Mouse (Mus musculus): ENCODE measurements at regions not wholly inside any gene's neighbourhood (a gene's known extent, or its start where the extent isn't known, plus 50 kb on each side); places are given as distances from the start of the nearest gene placed in this dataset.

DNA sequence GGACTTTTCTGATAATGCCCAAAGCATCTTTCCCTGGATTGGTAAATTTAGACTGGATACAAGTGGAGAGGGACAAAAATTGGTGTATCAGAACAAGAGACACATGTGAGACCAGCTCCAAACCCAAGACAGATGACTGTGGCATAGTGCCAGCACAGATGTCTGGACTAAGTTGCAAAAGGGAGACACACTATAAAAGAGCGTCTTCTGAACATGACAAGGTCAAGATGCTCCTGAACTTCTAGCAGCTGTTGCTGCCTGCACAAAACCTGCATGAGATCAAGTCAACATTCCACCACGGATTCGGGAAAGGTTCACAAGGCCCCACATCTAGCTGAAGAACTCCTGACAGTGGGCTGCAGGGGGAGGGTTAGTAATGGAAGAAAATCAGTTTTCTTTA, 229.2 kb upstream of the P2ry1 start:
- ATAC-seq (ENCODE audit: insufficient read depth) (no peak), DNase-seq (ENCODE audit: low read depth in 3 of 3, low spot score in 3 of 3) (no peak)
- Histone ChIP-seq H3K4me3 (ENCODE audit: insufficient read depth in 1 of 2, low read depth in 2 of 2, low read length in 2 of 2) (no peak overlapping the region), H3K27me3 (ENCODE audit: control insufficient read depth, insufficient read depth, low read length) (no peaks in the 10 kb centered on the region), H3K27ac (no peak overlapping the region), H3K36me3 (replicated peaks; ENCODE audit: control insufficient read depth, insufficient read depth, low read depth) (no peaks in the 10 kb centered on the region), H3K4me1 (replicated peaks; ENCODE audit: control insufficient read depth in 2 of 2, insufficient read depth in 2 of 2, low read length in 1 of 2) (peaks cover 0 to 2% of the 10 kb centered on the region in 2 experiments; a peak in 3 of 4 replicates), H3K4me2 (ENCODE audit: low read depth) (no peak overlapping the region), H3K9me3 (ENCODE audit: control insufficient read depth, low read length) (no peaks in the 10 kb centered on the region), H3K9ac (replicated peaks) (no peak overlapping the region)
- 71% methylated on average over 3 of the region's 3 CpGs for WGBS (ENCODE audit: insufficient replicate concordance)
- TF ChIP-seq EP300 (IDR thresholded peaks at IDR 0.05; ENCODE audit: low read depth) (no peak), CTCF (IDR thresholded peaks at IDR 0.05; ENCODE audit: low read depth) (no peak)

DNA sequence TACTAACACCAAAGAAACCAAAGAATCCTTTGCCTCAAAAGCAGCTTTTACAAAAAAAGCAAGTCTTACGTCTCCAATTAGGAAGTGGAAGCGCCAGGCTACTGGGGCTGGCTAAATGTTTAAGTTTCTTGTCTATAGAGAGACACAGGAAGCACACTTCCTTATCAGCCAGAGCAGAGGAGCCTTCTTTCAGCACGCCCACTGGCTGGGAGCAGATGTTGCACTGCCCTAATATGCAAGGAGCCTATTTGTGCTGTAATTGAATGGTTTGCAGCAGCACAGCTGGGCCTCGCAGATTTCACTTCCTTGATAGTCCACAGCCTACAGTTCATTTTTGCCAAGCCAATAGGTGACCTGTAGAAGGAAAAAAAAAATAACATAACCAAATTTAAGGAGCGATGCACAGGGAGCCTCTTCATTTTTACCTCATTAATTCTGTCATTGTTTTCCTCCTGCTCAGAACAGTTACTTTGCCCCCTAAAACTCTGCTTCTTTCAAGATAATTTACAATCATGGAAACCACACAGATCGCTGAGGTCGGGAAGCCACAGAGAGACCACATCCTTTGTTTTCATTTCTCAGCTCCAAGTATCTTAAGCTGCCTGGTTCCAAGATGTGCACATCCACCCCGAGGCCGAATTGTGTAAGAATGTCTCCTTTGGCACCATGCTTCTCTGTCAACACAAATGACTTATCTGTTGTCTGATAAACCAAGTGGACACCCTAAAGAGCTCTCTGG, 217.3 kb upstream of the P2ry1 start:
- peak; percentile 98 for TF ChIP-seq EP300 (IDR thresholded peaks at IDR 0.05; ENCODE audit: low read depth)
- TF ChIP-seq CTCF (IDR thresholded peaks at IDR 0.05; ENCODE audit: low read depth), result peak; percentile 46

DNA sequence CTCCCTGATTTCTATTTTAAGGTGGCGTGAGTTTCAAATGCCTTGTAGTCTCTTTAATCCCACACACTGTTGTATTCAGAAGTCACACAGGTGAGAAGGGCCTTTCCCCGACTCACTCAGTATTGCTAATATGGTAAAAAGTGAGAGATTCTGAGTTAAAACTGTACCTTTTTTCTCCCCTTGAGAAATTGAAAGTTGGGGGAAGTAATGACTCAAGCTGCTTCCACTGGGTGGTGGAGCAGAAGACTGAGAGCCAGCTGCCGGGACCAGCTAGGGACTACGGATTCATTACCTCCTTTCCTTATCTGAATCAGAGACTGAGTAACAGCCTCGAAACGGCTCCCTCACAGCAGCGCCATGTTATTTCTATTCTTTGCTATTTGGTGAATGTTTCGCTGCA, 214.6 kb upstream of the P2ry1 start:
- Histone ChIP-seq H3K36me3 (replicated peaks; ENCODE audit: control insufficient read depth, insufficient read depth, low read depth) (no peaks in the 10 kb centered on the region), H3K4me1 (replicated peaks; ENCODE audit: control insufficient read depth in 2 of 2, insufficient read depth in 2 of 2, low read length in 1 of 2) (peaks cover 38 to 43% of the 10 kb centered on the region in 2 experiments), H3K4me2 (ENCODE audit: low read depth) (no peak overlapping the region), H3K27me3 (ENCODE audit: control insufficient read depth, insufficient read depth, low read length) (no peaks in the 10 kb centered on the region), H3K9ac (replicated peaks) (no peak overlapping the region), H3K9me3 (ENCODE audit: control insufficient read depth, low read length) (no peaks in the 10 kb centered on the region), H3K27ac (no peak overlapping the region), H3K4me3 (ENCODE audit: insufficient read depth in 1 of 2, low read depth in 2 of 2, low read length in 2 of 2) (no peak overlapping the region)
- TF ChIP-seq CTCF (IDR thresholded peaks at IDR 0.05; ENCODE audit: low read depth), result no peak
- TF ChIP-seq EP300 (IDR thresholded peaks at IDR 0.05; ENCODE audit: low read depth), result no peak
- ATAC-seq (ENCODE audit: insufficient read depth) (no peak), DNase-seq (ENCODE audit: low read depth in 3 of 3, low spot score in 3 of 3) (no peak)
- WGBS (ENCODE audit: insufficient replicate concordance), result 55% methylated on average over 8 of the region's 8 CpGs

More for the DNA sequence above, 217.3 kb upstream of the P2ry1 start:
- H3K9me3 ChIP-seq (ENCODE audit: control insufficient read depth, low read length), result no peaks in the 10 kb centered on the region
- H3K27me3 ChIP-seq (ENCODE audit: control insufficient read depth, insufficient read depth, low read length), result no peaks in the 10 kb centered on the region
- H3K4me3 ChIP-seq (ENCODE audit: insufficient read depth in 1 of 2, low read depth in 2 of 2, low read length in 2 of 2), result no peak overlapping the region
- peak overlapping the region; percentile 57 for H3K9ac ChIP-seq (replicated peaks)
- ATAC-seq (ENCODE audit: insufficient read depth), result peak; percentile 99
- H3K4me1 ChIP-seq (replicated peaks; ENCODE audit: control insufficient read depth in 2 of 2, insufficient read depth in 2 of 2, low read length in 1 of 2), result peaks cover 46 to 51% of the 10 kb centered on the region in 2 experiments
- no peaks in the 10 kb centered on the region for H3K36me3 ChIP-seq (replicated peaks; ENCODE audit: control insufficient read depth, insufficient read depth, low read depth)
- DNase-seq (ENCODE audit: low read depth in 3 of 3, low spot score in 3 of 3), result peak; percentile 96 to 97 (median 97)
- peak overlapping the region; percentile 84 for H3K27ac ChIP-seq
- 7% methylated on average over 9 of the region's 9 CpGs for WGBS (ENCODE audit: insufficient replicate concordance)
- peak overlapping the region; percentile 39 for H3K4me2 ChIP-seq (ENCODE audit: low read depth)

DNA sequence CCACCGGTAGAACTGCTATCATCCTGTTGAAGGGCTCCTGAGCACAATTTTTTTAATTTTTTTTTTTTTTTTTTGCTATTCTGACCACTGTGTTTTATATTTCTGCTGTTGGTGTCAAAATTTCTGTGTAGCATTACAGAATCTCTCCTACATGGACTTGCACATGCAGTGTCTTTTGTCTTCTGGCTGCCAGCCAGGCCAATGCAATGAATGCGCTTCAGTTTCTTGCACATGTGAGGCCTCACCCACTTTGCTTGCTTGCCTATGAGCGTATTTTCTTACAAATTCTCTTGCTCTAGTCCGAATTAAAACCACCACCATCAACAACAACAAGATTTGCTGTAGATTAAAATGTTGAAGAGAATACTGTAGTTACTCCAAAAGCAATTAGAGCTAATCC, 213.2 kb upstream of the P2ry1 start:
- no peak overlapping the region for H3K27ac ChIP-seq
- no peak for ATAC-seq (ENCODE audit: insufficient read depth)
- WGBS (ENCODE audit: insufficient replicate concordance), result 80% methylated on average over 4 of the region's 4 CpGs
- H3K4me2 ChIP-seq (ENCODE audit: low read depth), result no peak overlapping the region
- H3K27me3 ChIP-seq (ENCODE audit: control insufficient read depth, insufficient read depth, low read length), result no peaks in the 10 kb centered on the region
- no peaks in the 10 kb centered on the region for H3K9me3 ChIP-seq (ENCODE audit: control insufficient read depth, low read length)
- TF ChIP-seq CTCF (IDR thresholded peaks at IDR 0.05; ENCODE audit: low read depth) (no peak), EP300 (IDR thresholded peaks at IDR 0.05; ENCODE audit: low read depth) (no peak)
- H3K9ac ChIP-seq (replicated peaks), result no peak overlapping the region
- H3K36me3 ChIP-seq (replicated peaks; ENCODE audit: control insufficient read depth, insufficient read depth, low read depth), result no peaks in the 10 kb centered on the region
- H3K4me1 ChIP-seq (replicated peaks; ENCODE audit: control insufficient read depth in 2 of 2, insufficient read depth in 2 of 2, low read length in 1 of 2), result peaks cover 24 to 31% of the 10 kb centered on the region in 2 experiments
- H3K4me3 ChIP-seq (ENCODE audit: insufficient read depth in 1 of 2, low read depth in 2 of 2, low read length in 2 of 2), result no peak overlapping the region
- no peak for DNase-seq (ENCODE audit: low read depth in 3 of 3, low spot score in 3 of 3)

DNA sequence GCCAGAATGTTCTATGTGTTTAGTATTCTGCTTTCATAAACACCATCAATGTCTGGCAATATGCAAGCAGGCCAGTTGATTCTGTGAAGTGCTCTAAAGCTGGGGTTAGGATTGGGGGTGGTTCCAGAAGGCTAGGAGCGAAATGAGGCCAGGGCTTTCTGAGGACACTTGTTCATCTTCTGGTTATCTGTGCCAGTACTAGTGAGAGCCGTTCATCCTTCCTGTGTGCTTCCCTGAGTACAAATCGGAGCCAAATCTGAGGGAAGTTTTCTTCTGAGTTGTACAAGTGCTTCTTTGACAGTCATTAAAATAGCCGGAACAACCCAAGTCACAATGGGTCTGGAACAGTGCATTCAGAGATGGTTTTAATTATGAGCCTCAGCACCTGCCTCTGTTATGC, 210.4 kb upstream of the P2ry1 start:
- H3K4me2 ChIP-seq (ENCODE audit: low read depth), result no peak overlapping the region
- no peaks in the 10 kb centered on the region for H3K27me3 ChIP-seq (ENCODE audit: control insufficient read depth, insufficient read depth, low read length)
- no peak overlapping the region for H3K9ac ChIP-seq (replicated peaks)
- DNase-seq (ENCODE audit: low read depth in 3 of 3, low spot score in 3 of 3) (no peak), ATAC-seq (ENCODE audit: insufficient read depth) (no peak)
- no peaks in the 10 kb centered on the region for H3K9me3 ChIP-seq (ENCODE audit: control insufficient read depth, low read length)
- no peaks in the 10 kb centered on the region for H3K36me3 ChIP-seq (replicated peaks; ENCODE audit: control insufficient read depth, insufficient read depth, low read depth)
- 65% methylated on average over 4 of the region's 4 CpGs for WGBS (ENCODE audit: insufficient replicate concordance)
- H3K4me1 ChIP-seq (replicated peaks; ENCODE audit: control insufficient read depth in 2 of 2, insufficient read depth in 2 of 2, low read length in 1 of 2), result peaks cover 3 to 9% of the 10 kb centered on the region in 2 experiments; a peak in 3 of 4 replicates
- no peak overlapping the region for H3K27ac ChIP-seq
- H3K4me3 ChIP-seq (ENCODE audit: insufficient read depth in 1 of 2, low read depth in 2 of 2, low read length in 2 of 2), result no peak overlapping the region
- TF ChIP-seq EP300 (IDR thresholded peaks at IDR 0.05; ENCODE audit: low read depth), result no peak
- no peak for TF ChIP-seq CTCF (IDR thresholded peaks at IDR 0.05; ENCODE audit: low read depth)
